Mouse (Mus musculus): ENCODE data around the gene Ptgr1. TPM values are rescaled to one million over a fixed set of nuclear protein-coding genes. Genes with fewer than 3 reads are reported as not detected.
A peak's percentile ranks its signal among the peaks of the same experiment; 100 is the strongest.

The Ptgr1 gene
- 17.4 and 19.5 TPM in 2 replicates for polyA plus RNA-seq (2014; fragmentation: Nextera tagmentation; extraction: Ambion mirVana)

DNA sequence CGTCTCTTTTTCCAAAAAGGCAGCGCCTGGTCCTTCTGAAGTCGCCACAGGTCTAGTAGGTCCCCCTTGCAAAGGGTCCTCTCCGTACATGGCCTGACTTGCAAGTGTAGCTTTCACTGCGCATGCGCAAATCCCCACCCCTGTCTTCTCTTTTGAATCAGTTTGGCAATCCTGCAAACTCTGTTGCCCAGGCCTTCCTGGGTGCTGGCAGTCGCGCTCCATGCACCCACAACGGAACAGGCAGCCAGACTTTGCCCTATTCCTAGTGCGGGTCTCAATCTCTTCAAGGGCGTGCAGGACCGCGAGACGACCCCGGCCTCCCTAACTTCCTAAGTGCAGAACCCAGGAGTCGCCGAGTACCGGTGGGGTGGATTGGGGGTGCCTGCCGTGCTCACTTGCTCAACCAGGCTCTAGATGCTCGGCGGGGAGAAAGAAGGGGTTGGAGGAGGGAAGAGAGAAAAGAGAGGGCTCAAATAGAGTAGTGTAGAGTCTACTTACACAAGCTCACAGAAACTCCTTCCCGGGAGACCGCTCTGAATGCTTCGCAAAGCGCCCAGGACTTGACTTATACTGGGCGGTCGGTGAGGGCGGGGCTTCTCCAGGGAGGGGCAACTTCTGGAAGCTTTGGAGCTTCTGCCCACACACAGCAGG, at the start of gene Ptgr1:
Ptgr1 (minus strand) TSS at position 580 of the 651 bp plus-strand sequence.
- no peak within 1 kb of the TSS for H3K27ac ChIP-seq (ENCODE audit: low read depth, low read length)
- H3K9ac ChIP-seq (ENCODE audit: low read depth, low read length) = peak within 1 kb of the TSS; percentile 66
- peak; percentile 67 for ATAC-seq (ENCODE audit: low FRiP score)
- peak within 1 kb of the TSS; percentile 55 for H3K4me3 ChIP-seq (ENCODE audit: low read depth, low read length)
- no peaks in the 10 kb centered on the region for H3K27me3 ChIP-seq (ENCODE audit: control insufficient read depth, insufficient read depth, low read length)
- DNase-seq (ENCODE audit: low spot score) = peak; percentile 87
- peak within 1 kb of the TSS; percentile 85 for H3K4me2 ChIP-seq (replicated peaks; ENCODE audit: low read depth, low read length)
- no peaks in the 10 kb centered on the region for H3K9me3 ChIP-seq (ENCODE audit: control insufficient read depth, low read length)
- no peaks in the 10 kb centered on the region for H3K36me3 ChIP-seq (ENCODE audit: control insufficient read depth, insufficient read depth, low read length)
- no peaks in the 10 kb centered on the region for H3K4me1 ChIP-seq (replicated peaks; ENCODE audit: control insufficient read depth, insufficient read depth, low read length)
- WGBS = 3% methylated on average over 28 of the region's 28 CpGs

- no peaks in the 10 kb centered on the region for H3K36me3 ChIP-seq (ENCODE audit: control insufficient read depth, insufficient read depth, low read length)
- ATAC-seq (ENCODE audit: low FRiP score) (peak; percentile 43; the same call in 1 of the 2 replicates), DNase-seq (ENCODE audit: low spot score) (peak; percentile 13)
- peak overlapping the region; percentile 81; the same call in 1 of the 2 replicates for H3K27ac ChIP-seq (ENCODE audit: low read depth, low read length)
- no peaks in the 10 kb centered on the region for H3K9me3 ChIP-seq (ENCODE audit: control insufficient read depth, low read length)
- WGBS = 61% methylated on average over 18 of the region's 18 CpGs
- H3K4me3 ChIP-seq (ENCODE audit: low read depth, low read length) = peak overlapping the region; percentile 75
- no peaks in the 10 kb centered on the region; the same call in 1 of the 2 replicates for H3K4me1 ChIP-seq (replicated peaks; ENCODE audit: control insufficient read depth, insufficient read depth, low read length)
- H3K27me3 ChIP-seq (ENCODE audit: control insufficient read depth, insufficient read depth, low read length) = no peaks in the 10 kb centered on the region
- H3K9ac ChIP-seq (ENCODE audit: low read depth, low read length) = peak overlapping the region; percentile 86; the same call in 1 of the 2 replicates
- H3K4me2 ChIP-seq (replicated peaks; ENCODE audit: low read depth, low read length) = peak overlapping the region; percentile 78
These were observed 48.9 kb upstream of the Ptgr1 start for GRCm38 (mm10) chr4:59035786-59036350.

DNA sequence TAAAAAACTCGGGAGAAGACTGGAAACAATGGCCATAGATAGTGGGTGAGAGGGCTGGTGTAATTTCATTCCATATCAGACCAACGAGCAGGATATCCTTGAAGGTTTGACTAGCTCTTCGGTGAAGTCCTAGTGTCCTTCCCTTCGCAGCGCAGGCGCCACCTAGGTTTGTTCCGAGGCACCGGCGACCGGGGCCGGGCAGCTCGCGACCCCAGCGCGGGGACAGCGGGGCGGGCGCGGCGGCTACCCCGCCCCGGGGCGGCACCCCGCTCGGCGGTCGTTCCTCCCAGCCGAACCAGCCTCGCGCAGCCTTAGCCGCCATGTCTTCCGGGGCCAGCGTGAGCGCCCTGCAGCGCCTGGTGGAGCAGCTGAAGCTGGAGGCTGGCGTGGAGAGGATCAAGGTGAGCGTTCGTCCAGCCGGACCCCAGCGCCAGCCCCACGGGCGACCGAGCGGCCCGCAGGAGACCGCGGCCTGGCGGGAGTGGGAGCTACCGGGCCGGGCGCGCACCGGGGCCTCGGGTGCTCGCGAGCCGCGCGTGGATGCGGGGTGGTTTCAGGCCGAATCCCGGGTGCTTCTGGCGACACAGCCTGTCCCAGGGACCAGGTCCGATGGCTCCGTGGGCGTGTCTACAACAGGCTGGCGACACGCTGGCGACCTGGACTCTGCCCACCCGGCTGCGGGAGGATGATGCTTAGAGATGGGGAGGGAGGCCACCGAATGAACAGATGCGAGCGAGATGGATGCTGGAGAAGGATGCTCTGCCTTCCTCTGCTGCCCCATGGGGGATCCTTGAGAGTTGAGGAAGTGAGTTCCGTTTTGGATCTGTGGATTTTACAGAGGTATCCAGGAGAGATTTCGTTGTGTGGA, 48.2 kb upstream of the Ptgr1 start, which contains the start of gene Gng10:
Gng10 (plus strand) TSS at position 171 of the 868 bp plus-strand sequence.
- Histone ChIP-seq H3K4me2 (replicated peaks; ENCODE audit: low read depth, low read length) (peak within 1 kb of the TSS; percentile 78), H3K4me3 (ENCODE audit: low read depth, low read length) (peak within 1 kb of the TSS; percentile 75), H3K9ac (ENCODE audit: low read depth, low read length) (peak within 1 kb of the TSS; percentile 86), H3K27me3 (ENCODE audit: control insufficient read depth, insufficient read depth, low read length) (no peaks in the 10 kb centered on the region), H3K36me3 (ENCODE audit: control insufficient read depth, insufficient read depth, low read length) (no peaks in the 10 kb centered on the region), H3K27ac (ENCODE audit: low read depth, low read length) (peak within 1 kb of the TSS; percentile 81), H3K4me1 (replicated peaks; ENCODE audit: control insufficient read depth, insufficient read depth, low read length) (no peaks in the 10 kb centered on the region; the same call in 1 of the 2 replicates), H3K9me3 (ENCODE audit: control insufficient read depth, low read length) (no peaks in the 10 kb centered on the region)
- DNase-seq (ENCODE audit: low spot score) = peak; percentile 74
- peak; percentile 88 for ATAC-seq (ENCODE audit: low FRiP score)
- 18% methylated on average over 70 of the region's 76 CpGs for WGBS

DNA sequence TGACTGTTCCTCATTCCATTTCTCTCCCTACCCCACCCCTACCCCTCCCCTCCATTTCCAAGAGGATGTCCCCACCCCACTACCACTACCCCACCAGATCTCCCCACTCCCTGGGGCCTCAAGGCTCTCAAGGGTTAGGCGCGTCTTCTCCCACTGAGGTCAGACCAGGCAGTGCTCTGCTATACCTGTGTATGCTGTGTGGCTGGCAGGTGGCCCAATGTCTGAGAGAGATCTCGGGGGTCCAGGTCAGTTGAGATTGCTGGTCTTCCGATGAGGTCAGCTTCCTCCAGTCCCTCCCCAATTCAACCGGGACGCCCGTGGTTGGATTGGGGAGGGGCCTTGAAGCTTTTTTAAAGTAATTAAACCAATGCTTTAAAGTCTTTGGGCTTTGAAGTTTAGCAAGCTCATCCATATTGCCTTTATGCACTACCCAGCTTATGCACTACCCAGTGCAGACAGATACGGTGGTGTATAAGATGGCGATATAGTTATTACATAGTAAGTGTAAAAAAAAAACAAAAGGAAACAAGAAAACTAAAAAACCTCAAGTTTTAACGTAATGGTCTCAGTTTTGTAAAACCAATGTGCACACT, 47.5 kb upstream of the Ptgr1 start:
- WGBS = 84% methylated on average over 10 of the region's 10 CpGs
- H3K4me3 ChIP-seq (ENCODE audit: low read depth, low read length) = peak overlapping the region; percentile 75
- no peaks in the 10 kb centered on the region for H3K27me3 ChIP-seq (ENCODE audit: control insufficient read depth, insufficient read depth, low read length)
- H3K4me2 ChIP-seq (replicated peaks; ENCODE audit: low read depth, low read length) = peak overlapping the region; percentile 78; the same call in 1 of the 2 replicates
- H3K9me3 ChIP-seq (ENCODE audit: control insufficient read depth, low read length) = no peaks in the 10 kb centered on the region
- DNase-seq (ENCODE audit: low spot score) (no peak), ATAC-seq (ENCODE audit: low FRiP score) (no peak)
- no peak overlapping the region for H3K9ac ChIP-seq (ENCODE audit: low read depth, low read length)
- H3K36me3 ChIP-seq (ENCODE audit: control insufficient read depth, insufficient read depth, low read length) = no peaks in the 10 kb centered on the region
- no peaks in the 10 kb centered on the region; the same call in 1 of the 2 replicates for H3K4me1 ChIP-seq (replicated peaks; ENCODE audit: control insufficient read depth, insufficient read depth, low read length)
- H3K27ac ChIP-seq (ENCODE audit: low read depth, low read length) = 0 out of 2 replicates have a peak overlapping the region, but pooled peaks have one; percentile 81

- 94% methylated on average over 2 of the region's 2 CpGs for whole genome bisulfite sequencing
- Histone ChIP-seq H3K4me1 (replicated peaks; ENCODE audit: control insufficient read depth, insufficient read depth, low read length) (no peaks in the 10 kb centered on the region), H3K9me3 (ENCODE audit: control insufficient read depth, low read length) (no peaks in the 10 kb centered on the region), H3K4me2 (replicated peaks; ENCODE audit: low read depth, low read length) (no peak overlapping the region), H3K9ac (ENCODE audit: low read depth, low read length) (no peak overlapping the region), H3K27ac (ENCODE audit: low read depth, low read length) (no peak overlapping the region), H3K36me3 (ENCODE audit: control insufficient read depth, insufficient read depth, low read length) (no peaks in the 10 kb centered on the region), H3K27me3 (ENCODE audit: control insufficient read depth, insufficient read depth, low read length) (no peaks in the 10 kb centered on the region), H3K4me3 (ENCODE audit: low read depth, low read length) (no peak overlapping the region)
- DNase-seq (ENCODE audit: low spot score) = no peak
- ATAC-seq (ENCODE audit: low FRiP score) = no peak
These were observed 30.0 kb upstream of the Ptgr1 start for GRCm38 (mm10) chr4:59016922-59017321.

DNA sequence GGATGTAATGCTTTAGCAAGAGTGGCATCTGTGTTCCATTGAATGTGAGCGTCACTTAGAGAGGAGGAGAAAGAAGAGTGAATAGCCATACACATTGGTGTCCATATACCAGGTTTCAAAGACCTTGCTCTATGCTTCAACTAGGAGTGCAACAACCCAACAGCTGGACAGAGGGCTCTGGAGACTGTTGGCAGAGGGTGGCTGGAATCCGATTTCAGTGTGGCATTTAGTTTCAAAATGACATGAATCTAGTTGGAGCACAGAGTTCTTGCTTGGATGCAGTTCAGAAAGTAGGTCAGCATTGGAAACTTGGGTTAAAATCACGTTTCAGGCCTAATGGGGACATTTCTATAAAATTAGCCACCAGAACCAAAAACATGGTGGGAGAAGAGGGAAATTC, 28.3 kb upstream of the Ptgr1 start:
- DNase-seq (ENCODE audit: low spot score) = no peak
- no peaks in the 10 kb centered on the region for H3K27me3 ChIP-seq (ENCODE audit: control insufficient read depth, insufficient read depth, low read length)
- H3K36me3 ChIP-seq (ENCODE audit: control insufficient read depth, insufficient read depth, low read length) = no peaks in the 10 kb centered on the region
- 87% methylated on average over 3 of the region's 3 CpGs for WGBS
- no peak for ATAC-seq (ENCODE audit: low FRiP score)
- no peaks in the 10 kb centered on the region for H3K4me1 ChIP-seq (replicated peaks; ENCODE audit: control insufficient read depth, insufficient read depth, low read length)
- no peaks in the 10 kb centered on the region for H3K9me3 ChIP-seq (ENCODE audit: control insufficient read depth, low read length)
- no peak overlapping the region for H3K4me3 ChIP-seq (ENCODE audit: low read depth, low read length)
- H3K4me2 ChIP-seq (replicated peaks; ENCODE audit: low read depth, low read length) = no peak overlapping the region
- H3K27ac ChIP-seq (ENCODE audit: low read depth, low read length) = no peak overlapping the region
- H3K9ac ChIP-seq (ENCODE audit: low read depth, low read length) = no peak overlapping the region

DNA sequence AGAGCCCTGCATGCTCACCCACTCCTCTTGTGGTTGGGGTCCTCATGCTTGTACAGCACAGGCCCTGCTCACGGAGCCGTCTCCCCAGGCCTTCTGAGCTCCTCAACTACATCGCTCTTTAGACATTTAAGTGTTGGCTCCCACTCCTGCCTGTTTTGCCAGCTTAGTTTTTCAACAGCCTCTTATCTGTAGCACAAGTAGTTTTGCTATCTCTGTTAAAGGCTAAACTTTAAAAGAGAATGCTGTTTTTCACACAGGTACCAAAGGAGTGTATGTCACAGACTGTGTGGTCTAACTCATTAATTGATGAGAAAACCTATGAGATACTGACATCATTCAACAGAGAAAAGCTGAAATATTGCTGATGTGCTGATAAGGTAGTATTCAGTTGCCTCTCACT, 24.5 kb upstream of the Ptgr1 start:
- Histone ChIP-seq H3K4me3 (ENCODE audit: low read depth, low read length) (no peak overlapping the region), H3K9ac (ENCODE audit: low read depth, low read length) (no peak overlapping the region), H3K36me3 (ENCODE audit: control insufficient read depth, insufficient read depth, low read length) (no peaks in the 10 kb centered on the region), H3K4me1 (replicated peaks; ENCODE audit: control insufficient read depth, insufficient read depth, low read length) (no peaks in the 10 kb centered on the region), H3K4me2 (replicated peaks; ENCODE audit: low read depth, low read length) (no peak overlapping the region), H3K9me3 (ENCODE audit: control insufficient read depth, low read length) (no peaks in the 10 kb centered on the region), H3K27ac (ENCODE audit: low read depth, low read length) (no peak overlapping the region), H3K27me3 (ENCODE audit: control insufficient read depth, insufficient read depth, low read length) (no peaks in the 10 kb centered on the region)
- WGBS = 93% methylated on average over 3 of the region's 3 CpGs
- DNase-seq (ENCODE audit: low spot score) = no peak
- ATAC-seq (ENCODE audit: low FRiP score) = no peak

DNA sequence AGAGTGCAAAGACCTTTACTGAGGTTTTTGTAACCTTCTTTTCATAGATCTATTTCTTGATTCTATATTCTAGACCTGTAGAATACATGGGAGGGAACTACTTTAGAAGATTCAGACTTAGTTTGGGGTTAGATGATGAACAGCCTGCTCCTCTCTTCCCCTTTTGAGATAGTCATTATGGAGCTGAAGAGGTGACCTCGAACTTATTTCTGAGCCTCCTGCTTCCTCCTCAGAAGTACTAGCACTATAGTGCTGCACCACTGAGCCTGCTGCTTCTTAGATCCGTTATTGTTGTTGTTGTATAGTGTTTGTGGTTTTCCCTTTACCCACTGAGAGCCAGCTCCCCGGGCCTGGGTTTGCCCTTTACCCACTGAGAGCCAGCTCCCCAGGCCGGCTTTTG, 22.8 kb upstream of the Ptgr1 start:
- Histone ChIP-seq H3K36me3 (ENCODE audit: control insufficient read depth, insufficient read depth, low read length) (no peaks in the 10 kb centered on the region), H3K9me3 (ENCODE audit: control insufficient read depth, low read length) (no peaks in the 10 kb centered on the region), H3K4me3 (ENCODE audit: low read depth, low read length) (no peak overlapping the region), H3K4me1 (replicated peaks; ENCODE audit: control insufficient read depth, insufficient read depth, low read length) (no peaks in the 10 kb centered on the region), H3K27ac (ENCODE audit: low read depth, low read length) (no peak overlapping the region), H3K4me2 (replicated peaks; ENCODE audit: low read depth, low read length) (no peak overlapping the region), H3K27me3 (ENCODE audit: control insufficient read depth, insufficient read depth, low read length) (no peaks in the 10 kb centered on the region), H3K9ac (ENCODE audit: low read depth, low read length) (no peak overlapping the region)
- DNase-seq (ENCODE audit: low spot score) = no peak
- no peak for ATAC-seq (ENCODE audit: low FRiP score)
- 73% methylated on average over 4 of the region's 4 CpGs for WGBS

All from hindbrain, embryonic 11.5 days (tissue).